Mouse (Mus musculus): Measurements from ENCODE around the gene Gm20379.

DNA sequence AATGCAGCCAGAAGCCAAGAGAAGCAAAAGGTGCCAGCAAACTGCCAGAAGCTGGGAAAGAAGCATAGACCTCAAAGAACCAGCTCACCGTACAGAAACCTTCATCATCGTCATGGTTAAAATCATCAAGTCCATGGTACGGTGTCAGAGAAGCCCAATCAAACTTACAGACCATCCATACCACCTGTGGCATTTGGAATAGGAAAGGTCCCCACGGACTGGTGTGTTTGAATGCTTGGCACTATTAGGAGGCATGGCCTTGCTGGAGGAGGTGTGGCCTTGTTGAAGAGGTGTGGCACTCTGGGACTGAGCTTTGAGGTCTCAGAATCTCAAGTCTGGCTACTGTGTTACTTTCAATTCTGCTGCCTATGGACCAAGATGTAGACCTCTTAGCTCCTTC, 9.3 kb upstream of the Gm20379 start:
- TF ChIP-seq ZNF384 (IDR thresholded peaks at IDR 0.05; ENCODE audit: low read depth, low read length) = no peak
- TF ChIP-seq HCFC1 (IDR thresholded peaks at IDR 0.05; ENCODE audit: borderline replicate concordance, insufficient read depth, low read length) = no peak
